Mouse (Mus musculus) olfactory bulb, adult 2 months (tissue): ENCODE data around the gene Plcd1. TPM values are rescaled to one million over a fixed set of nuclear protein-coding genes. Genes with fewer than 3 reads are reported as not detected.

ENCODE experiments used
- H3K27ac ChIP-seq: fragments of 200-500 bp; 2 replicates; pipeline ENCODE4 v1.5.1; 2012; ENCODE audit warnings: low read depth, low read length; ENCODE audit not compliant: insufficient read depth
- H3K4me1 ChIP-seq: fragments of 200-500 bp; 2 replicates; pipeline ENCODE4 v1.6.1; 2012; ENCODE audit warnings: low read length; ENCODE audit not compliant: control insufficient read depth, insufficient read depth
- H3K4me3 ChIP-seq: fragments of 200-500 bp; 2 replicates; pipeline ENCODE4 v1.5.1; 2012; ENCODE audit warnings: mild to moderate bottlenecking, low read depth, low read length, moderate library complexity; ENCODE audit not compliant: insufficient read depth
- CTCF ChIP-seq: fragments of 200-500 bp; IDR thresholded peaks from 2 replicates; pipeline ENCODE4 v1.5.1; 2012; ENCODE audit warnings: low read depth, mild to moderate bottlenecking, low read length, moderate library complexity; ENCODE audit not compliant: insufficient read depth
- POLR2A ChIP-seq: fragments of 200-500 bp; IDR thresholded peaks from 2 replicates; pipeline ENCODE4 v1.6.1; 2012; ENCODE audit warnings: mild to moderate bottlenecking, low read depth, low read length, moderate library complexity; ENCODE audit not compliant: insufficient read depth
- WGBS: fragments of 180-500 bp; shearing (Covaris S2); methylation state at CpG from one replicate; pipeline ENCODE4 v1.1.7; 2018; 5-methylcytosine and 5-hydroxymethylcytosine counted together
- polyA plus RNA-seq: library from polyadenylated mRNA; stranded (reverse); fragments of >200 nt; gene quantifications from 2 replicates; pipeline ENCODE4 v1.2.4, GENCODE M21; 2012; ENCODE audit warnings: low replicate concordance; ENCODE audit not compliant: missing spikeins, insufficient read depth, insufficient read length

Gene Plcd1
- polyA plus RNA-seq, 1 experiment, result not detected

GRCm38 (mm10) chr9:119021731-119022130 is 71.6 kb downstream of the Plcd1 start:
- no peak for TF ChIP-seq CTCF
- no peak for TF ChIP-seq POLR2A
- H3K4me1 ChIP-seq, result peaks cover 8% of the 10 kb centered on the region
- no peak overlapping the region for H3K4me3 ChIP-seq
- 75% methylated on average over 7 of the region's 7 CpGs for WGBS
- no peak overlapping the region for H3K27ac ChIP-seq

Other genes with a start within 250 kb of the Plcd1 start
- not detected in 2 replicates for gene Ctdspl, start 167.0 kb downstream of the Plcd1 start, polyA plus RNA-seq
- not detected in 2 replicates for gene Vill, start 40.7 kb downstream of the Plcd1 start, polyA plus RNA-seq
- gene Dlec1, start 9.0 kb upstream of the Plcd1 start, polyA plus RNA-seq, result not detected in 2 replicates
- not detected in 2 replicates for gene Acaa1b, start 63.6 kb upstream of the Plcd1 start, polyA plus RNA-seq
- not detected in 2 replicates for gene Gm47289, start 65.7 kb upstream of the Plcd1 start, polyA plus RNA-seq
- not detected in 2 replicates for gene Slc22a13, start 115.6 kb upstream of the Plcd1 start, polyA plus RNA-seq
- gene Oxsr1, start 228.9 kb upstream of the Plcd1 start, polyA plus RNA-seq, result not detected in 2 replicates
- not detected in 2 replicates for gene Acaa1a, start 246.2 kb upstream of the Plcd1 start, polyA plus RNA-seq
- not detected in 2 replicates for gene Myd88, start 247.9 kb upstream of the Plcd1 start, polyA plus RNA-seq